Mouse (Mus musculus) lung, postnatal 0 days (tissue): ENCODE results near the gene Pde2a. TPM values are rescaled to one million over a fixed set of nuclear protein-coding genes. Genes with fewer than 3 reads are reported as not detected.

Experiments used
- ATAC-seq: fragments of 200-750 bp; cut with Nextera tagmentation; 2 replicates; pipeline ENCODE4 v1.8.0; 2017; ENCODE audit warnings: moderate library complexity
- DNase-seq: peaks from one replicate; pipeline ENCODE4 v3.0.0-alpha.2; 2016; ENCODE audit warnings: low spot score
- H3K27ac ChIP-seq: fragments of 300-500 bp; sonication (generic); 2 replicates; pipeline ENCODE4 v1.5.1; 2014; ENCODE audit warnings: antibody characterized with exemption, mild to moderate bottlenecking, low read length, mixed read lengths
- H3K27me3 ChIP-seq: fragments of 300-500 bp; sonication (generic); replicated peaks from 2 replicates; pipeline ENCODE4 v1.6.1; 2014; ENCODE audit warnings: low read length, mixed read lengths; ENCODE audit not compliant: insufficient read depth
- H3K36me3 ChIP-seq: fragments of 300-500 bp; sonication (generic); 2 replicates; pipeline ENCODE4 v1.6.1; 2014; ENCODE audit warnings: low read length, mixed read lengths; ENCODE audit not compliant: insufficient read depth
- H3K4me1 ChIP-seq: fragments of 300-500 bp; sonication (generic); 2 replicates; pipeline ENCODE4 v1.6.1; 2014; ENCODE audit warnings: antibody characterized with exemption, low read depth, low read length, mixed read lengths; ENCODE audit not compliant: insufficient read depth
- H3K4me2 ChIP-seq: fragments of 300-500 bp; sonication (generic); replicated peaks from 2 replicates; pipeline ENCODE4 v1.6.1; 2014; ENCODE audit warnings: low read depth, mild to moderate bottlenecking, low read length, moderate library complexity, mixed read lengths
- H3K4me3 ChIP-seq: fragments of 300-500 bp; sonication (generic); 2 replicates; pipeline ENCODE4 v1.5.1; 2014; ENCODE audit warnings: low read depth, low read length
- H3K9ac ChIP-seq: fragments of 300-500 bp; sonication (generic); replicated peaks from 2 replicates; pipeline ENCODE4 v1.6.1; 2014; ENCODE audit warnings: low read depth, mild to moderate bottlenecking
- H3K9me3 ChIP-seq: fragments of 300-500 bp; sonication (generic); 2 replicates; pipeline ENCODE4 v1.6.1; 2016; ENCODE audit warnings: low read length, mixed read lengths
- CTCF ChIP-seq: IDR thresholded peaks from 2 replicates; pipeline ENCODE4 v1.5.1; 2016; ENCODE audit warnings: antibody characterized with exemption, mild to moderate bottlenecking
- EP300 ChIP-seq: IDR thresholded peaks from 2 replicates; pipeline ENCODE4 v1.6.1; 2016; ENCODE audit warnings: antibody characterized with exemption, mild to moderate bottlenecking, control low read depth
- WGBS: fragments of 180-500 bp; shearing (Covaris S2); extraction: QIAGEN DNeasy Blood & Tissue Kit; methylation state at CpG from one replicate; pipeline ENCODE4 v1.1.7; 2014; 5-methylcytosine and 5-hydroxymethylcytosine counted together
- polyA plus RNA-seq: library from polyadenylated mRNA; unstranded; fragments of >200 nt; fragmentation: Nextera tagmentation; extraction: Ambion mirVana; gene quantifications from 2 replicates; pipeline ENCODE4 v1.2.1, GENCODE M21; 2015

Pde2a gene
- polyA plus RNA-seq, 1 experiment from 2014 or later = 4.3 TPM

DNA sequence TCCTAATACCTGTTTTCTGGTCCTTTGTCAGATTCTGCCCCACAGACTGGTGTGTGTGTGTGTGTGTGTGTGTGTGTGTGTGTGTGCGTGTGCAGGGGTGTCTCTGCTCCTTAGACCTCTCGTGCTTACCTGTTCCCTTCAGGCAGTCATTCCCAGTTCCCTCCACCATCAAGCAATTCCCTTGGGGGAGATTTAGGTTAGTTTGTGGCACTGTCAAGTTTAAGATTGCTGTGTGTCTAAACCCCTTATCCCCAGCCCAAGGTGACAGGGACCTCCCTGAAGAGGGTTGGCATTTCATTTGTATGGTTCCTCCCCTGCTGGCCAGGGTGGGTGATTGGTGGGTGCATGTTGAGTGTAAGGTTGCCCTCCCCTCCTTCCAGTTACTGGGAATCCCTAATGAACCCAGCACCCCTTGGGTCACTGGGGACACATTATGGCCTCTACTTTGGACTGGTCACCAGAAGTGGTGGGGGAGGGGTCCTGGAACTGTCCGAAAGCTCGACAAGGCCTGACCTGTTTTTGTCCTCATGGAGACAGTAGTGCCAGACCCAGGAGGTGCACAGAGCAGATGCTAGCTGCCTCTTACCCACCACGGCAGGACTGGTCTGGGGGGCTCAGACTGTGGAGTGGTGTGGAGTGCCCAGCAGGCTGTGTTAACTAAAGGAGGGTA lies 42.6 kb upstream of the Pde2a start:
- Histone ChIP-seq H3K9me3 (no peaks in the 10 kb centered on the region), H3K27me3 (no peaks in the 10 kb centered on the region), H3K4me1 (peaks cover 22% of the 10 kb centered on the region; the same call in 1 of the 2 replicates), H3K27ac (peak overlapping the region; percentile 85), H3K4me2 (peak overlapping the region; percentile 71), H3K36me3 (no peaks in the 10 kb centered on the region; the same call in 1 of the 2 replicates), H3K4me3 (peak overlapping the region; percentile 30), H3K9ac (peak overlapping the region; percentile 37)
- peak; percentile 43 for DNase-seq
- no peak for TF ChIP-seq EP300
- peak; percentile 17; the same call in 1 of the 2 replicates for TF ChIP-seq CTCF
- no peak for ATAC-seq
- 35% methylated on average over 5 of the region's 5 CpGs for WGBS

DNA sequence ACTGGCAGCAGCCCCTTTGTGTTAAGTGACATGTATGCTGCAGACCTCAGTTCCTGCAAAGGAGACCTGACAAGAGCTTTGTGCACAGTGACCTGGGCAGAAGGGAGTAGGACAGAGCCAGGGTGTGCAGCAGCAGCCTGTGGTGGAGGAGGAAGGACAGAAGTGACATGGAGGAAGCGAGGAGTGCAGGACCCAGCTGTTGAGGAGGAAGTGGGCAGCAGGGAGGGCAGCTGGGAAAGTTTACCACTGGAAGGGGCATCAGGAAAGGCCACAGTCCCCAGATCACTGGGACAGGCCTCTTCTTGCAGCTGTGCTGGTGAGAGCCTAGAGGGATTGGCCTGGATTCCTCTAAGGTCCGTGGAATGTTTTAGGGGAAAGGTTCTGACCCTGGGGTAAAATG lies 41.8 kb upstream of the Pde2a start:
- no peak for ATAC-seq
- peak; percentile 36 for DNase-seq
- no peak for TF ChIP-seq EP300
- TF ChIP-seq CTCF = no peak
- Histone ChIP-seq H3K4me1 (peaks cover 26% of the 10 kb centered on the region), H3K4me3 (peak overlapping the region; percentile 30; the same call in 1 of the 2 replicates), H3K9me3 (no peaks in the 10 kb centered on the region), H3K36me3 (no peaks in the 10 kb centered on the region; the same call in 1 of the 2 replicates), H3K4me2 (peak overlapping the region; percentile 71), H3K27me3 (no peaks in the 10 kb centered on the region), H3K9ac (peak overlapping the region; percentile 32), H3K27ac (peak overlapping the region; percentile 85)
- 26% methylated on average over 2 of the region's 2 CpGs for WGBS

DNA sequence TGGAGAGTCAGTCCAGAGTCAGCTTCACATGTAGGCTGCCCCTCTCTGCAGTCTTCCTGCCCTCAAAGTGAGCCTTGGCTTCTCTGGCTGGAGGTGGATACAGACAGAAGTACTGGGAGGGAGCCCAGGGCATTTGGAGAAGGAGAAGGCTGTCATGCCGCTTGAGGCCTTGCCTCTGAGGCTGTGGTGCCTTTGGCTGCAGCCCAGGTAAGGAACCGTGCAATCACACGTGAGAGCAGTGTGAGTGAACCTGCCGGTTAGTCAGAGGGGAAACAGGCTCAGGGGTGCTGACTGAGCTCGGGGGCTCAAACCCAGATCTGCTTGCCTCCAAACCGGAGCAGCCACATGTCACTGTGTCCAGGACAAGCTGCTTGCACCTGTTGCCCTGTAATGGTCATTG lies 40.0 kb upstream of the Pde2a start:
- H3K36me3 ChIP-seq = peaks cover 3% of the 10 kb centered on the region; the same call in 1 of the 2 replicates
- 66% methylated on average over 6 of the region's 6 CpGs for WGBS
- no peak overlapping the region for H3K27ac ChIP-seq
- no peak for TF ChIP-seq CTCF
- TF ChIP-seq EP300 = no peak
- ATAC-seq (no peak), DNase-seq (no peak)
- peaks cover 35% of the 10 kb centered on the region for H3K4me1 ChIP-seq
- H3K4me2 ChIP-seq = no peak overlapping the region
- H3K9me3 ChIP-seq = no peaks in the 10 kb centered on the region
- H3K27me3 ChIP-seq = no peaks in the 10 kb centered on the region
- H3K9ac ChIP-seq = no peak overlapping the region
- no peak overlapping the region for H3K4me3 ChIP-seq

DNA sequence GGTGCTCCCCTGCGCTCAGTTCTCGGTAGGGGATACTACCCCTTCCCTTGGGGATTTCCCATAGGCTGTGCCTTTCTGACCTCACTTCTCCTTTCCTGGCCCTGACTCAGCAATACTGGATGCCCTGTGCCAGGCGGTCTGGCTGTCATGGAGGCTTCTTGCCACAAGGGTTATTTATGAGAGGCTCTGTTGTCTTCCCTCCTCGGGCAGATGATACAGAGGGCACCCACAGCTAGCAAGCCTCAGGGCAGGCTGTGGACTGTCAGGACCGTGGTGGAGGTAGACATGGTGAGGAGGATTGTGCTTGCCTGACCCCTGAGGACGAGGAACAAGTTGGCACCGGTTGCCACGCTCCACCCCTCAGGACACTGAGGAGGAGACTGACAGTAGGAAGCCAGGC lies 39.1 kb upstream of the Pde2a start:
- peak; percentile 28 for TF ChIP-seq CTCF
- TF ChIP-seq EP300 = no peak
- Histone ChIP-seq H3K27ac (0 out of 2 replicates have a peak overlapping the region, but pooled peaks have one; percentile 27), H3K4me2 (no peak overlapping the region), H3K9ac (no peak overlapping the region), H3K9me3 (no peaks in the 10 kb centered on the region), H3K4me3 (no peak overlapping the region), H3K4me1 (peaks cover 35% of the 10 kb centered on the region), H3K27me3 (no peaks in the 10 kb centered on the region), H3K36me3 (peaks cover 6% of the 10 kb centered on the region; the same call in 1 of the 2 replicates)
- DNase-seq (peak; percentile 54), ATAC-seq (no peak)
- 63% methylated on average over 8 of the region's 8 CpGs for WGBS

DNA sequence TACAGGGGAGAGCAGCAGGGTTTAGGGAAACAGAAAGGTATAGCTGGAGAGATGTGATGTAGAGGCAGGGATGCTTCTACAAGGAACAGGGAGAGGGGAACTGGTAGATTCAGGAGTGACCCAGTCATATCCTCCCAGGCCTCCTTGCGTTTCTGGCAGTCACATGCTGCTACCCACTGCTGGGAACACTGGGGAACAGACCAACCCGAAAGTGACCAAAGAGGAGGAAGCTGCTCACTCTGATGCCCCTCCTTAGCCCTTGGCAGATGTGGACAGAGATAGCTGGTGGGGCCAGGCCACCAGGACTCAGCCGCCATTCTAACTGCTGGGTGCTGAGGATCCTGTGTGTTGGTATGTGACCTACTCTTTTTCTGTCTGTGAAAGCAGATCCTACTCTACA lies 37.7 kb upstream of the Pde2a start:
- peaks cover 34% of the 10 kb centered on the region for H3K4me1 ChIP-seq
- TF ChIP-seq EP300 = no peak
- TF ChIP-seq CTCF = no peak
- no peak overlapping the region for H3K4me3 ChIP-seq
- H3K9ac ChIP-seq = no peak overlapping the region
- no peaks in the 10 kb centered on the region for H3K9me3 ChIP-seq
- WGBS = 70% methylated on average over 3 of the region's 3 CpGs
- no peak overlapping the region for H3K27ac ChIP-seq
- no peak overlapping the region for H3K4me2 ChIP-seq
- ATAC-seq = no peak
- DNase-seq = no peak
- no peaks in the 10 kb centered on the region for H3K27me3 ChIP-seq
- H3K36me3 ChIP-seq = peaks cover 13% of the 10 kb centered on the region

DNA sequence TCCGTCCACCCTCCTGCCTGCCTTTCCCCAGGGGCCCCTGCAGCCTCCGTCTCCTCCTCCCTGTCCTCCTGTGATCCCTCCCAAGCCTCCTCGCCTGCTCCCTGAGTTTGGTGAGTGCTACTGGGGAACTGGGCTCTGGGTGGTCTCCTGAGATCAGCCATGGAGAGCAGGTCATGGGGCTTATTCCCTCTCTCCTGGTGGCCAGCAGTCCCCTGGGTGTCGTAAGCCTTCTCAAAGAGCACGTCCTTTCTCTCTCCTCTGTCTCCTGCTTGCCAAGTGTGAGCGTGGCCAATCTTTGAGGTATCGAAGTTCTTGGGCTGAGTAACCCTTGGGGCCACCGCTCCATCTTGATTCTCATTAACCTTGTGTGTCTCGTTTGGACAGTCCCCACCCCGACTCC lies 36.6 kb upstream of the Pde2a start:
- Histone ChIP-seq H3K27ac (peak overlapping the region; percentile 86), H3K9ac (no peak overlapping the region), H3K27me3 (no peaks in the 10 kb centered on the region), H3K9me3 (no peaks in the 10 kb centered on the region), H3K36me3 (peaks cover 17% of the 10 kb centered on the region; the same call in 1 of the 2 replicates), H3K4me3 (no peak overlapping the region), H3K4me1 (peaks cover 23% of the 10 kb centered on the region), H3K4me2 (peak overlapping the region; percentile 36; the same call in 1 of the 2 replicates)
- 25% methylated on average over 10 of the region's 10 CpGs for WGBS
- TF ChIP-seq EP300 (no peak), CTCF (no peak)
- ATAC-seq = peak; percentile 0; the same call in 1 of the 2 replicates
- no peak for DNase-seq
